Mouse (Mus musculus): ENCODE measurements around the gene Foxc1. TPM values are rescaled to one million over a fixed set of nuclear protein-coding genes. Genes with fewer than 3 reads are reported as not detected.

Foxc1 gene
- total and polyA plus RNA-seq, 3 experiments = 0.01 TPM; not detected in 2

- no peaks in the 10 kb centered on the region for H3K79me2 ChIP-seq (ENCODE audit: control insufficient read depth, insufficient read depth, low read length, poor library complexity)
- no peaks in the 10 kb centered on the region for H3K4me1 ChIP-seq (ENCODE audit: control insufficient read depth in 1 of 2, insufficient read depth in 2 of 2, low read length in 2 of 2)
- no peak overlapping the region for H3K4me3 ChIP-seq (ENCODE audit: control insufficient read depth in 1 of 2, insufficient read depth in 1 of 2, low read depth in 2 of 2, low read length in 2 of 2)
- H3K27me3 ChIP-seq (ENCODE audit: control insufficient read depth in 1 of 2, insufficient read depth in 2 of 2, low read length in 2 of 2) = no peaks in the 10 kb centered on the region
- H3K27ac ChIP-seq (ENCODE audit: control insufficient read depth, low read depth, low read length) = no peak overlapping the region
- H3K9me3 ChIP-seq (replicated peaks; ENCODE audit: insufficient read depth, low read length) = no peaks in the 10 kb centered on the region
- H3K36me3 ChIP-seq (ENCODE audit: control insufficient read depth in 1 of 2, insufficient read depth in 2 of 2, low read length in 2 of 2) = no peaks in the 10 kb centered on the region
- H3K9ac ChIP-seq (ENCODE audit: control insufficient read depth, low read depth, low read length, poor library complexity, severe bottlenecking) = no peak overlapping the region
- TF ChIP-seq ZKSCAN1 (IDR thresholded peaks at IDR 0.05; ENCODE audit: low read depth, low read length) (no peak), ZMIZ1 (IDR thresholded peaks at IDR 0.05; ENCODE audit: low read depth, low read length) (no peak), ETS1 (IDR thresholded peaks at IDR 0.05; ENCODE audit: low read depth, low read length) (no peak), MYB (IDR thresholded peaks at IDR 0.05; ENCODE audit: low read depth, low read length) (no peak), CHD2 (IDR thresholded peaks at IDR 0.05; ENCODE audit: low read length) (no peak), GATA1 (IDR thresholded peaks at IDR 0.05; ENCODE audit: low read depth, low read length) (no peak), MXI1 (IDR thresholded peaks at IDR 0.05; ENCODE audit: low read depth, low read length) (no peak)
- no peak for DNase-seq (ENCODE audit: low read depth, low spot score)
These were observed 5.1 kb downstream of the Foxc1 start for GRCm38 (mm10) chr13:31811542-31812021.

- H3K9me3 ChIP-seq (replicated peaks; ENCODE audit: insufficient read depth, low read length) = no peaks in the 10 kb centered on the region
- no peak overlapping the region for H3K27ac ChIP-seq (ENCODE audit: control insufficient read depth, low read depth, low read length)
- DNase-seq (ENCODE audit: low read depth, low spot score) = no peak
- H3K4me3 ChIP-seq (ENCODE audit: control insufficient read depth in 1 of 2, insufficient read depth in 1 of 2, low read depth in 2 of 2, low read length in 2 of 2) = no peak overlapping the region
- no peaks in the 10 kb centered on the region for H3K36me3 ChIP-seq (ENCODE audit: control insufficient read depth in 1 of 2, insufficient read depth in 2 of 2, low read length in 2 of 2)
- no peak overlapping the region for H3K9ac ChIP-seq (ENCODE audit: control insufficient read depth, low read depth, low read length, poor library complexity, severe bottlenecking)
- no peaks in the 10 kb centered on the region for H3K79me2 ChIP-seq (ENCODE audit: control insufficient read depth, insufficient read depth, low read length, poor library complexity)
- no peaks in the 10 kb centered on the region for H3K4me1 ChIP-seq (ENCODE audit: control insufficient read depth in 1 of 2, insufficient read depth in 2 of 2, low read length in 2 of 2)
- H3K27me3 ChIP-seq (ENCODE audit: control insufficient read depth in 1 of 2, insufficient read depth in 2 of 2, low read length in 2 of 2) = no peaks in the 10 kb centered on the region
- no peak for TF ChIP-seq MYB (IDR thresholded peaks at IDR 0.05; ENCODE audit: low read depth, low read length)
- TF ChIP-seq ZMIZ1 (IDR thresholded peaks at IDR 0.05; ENCODE audit: low read depth, low read length) = no peak
- TF ChIP-seq RCOR1 (IDR thresholded peaks at IDR 0.05; ENCODE audit: low read depth, low read length) = no peak
- TF ChIP-seq MEF2A (IDR thresholded peaks at IDR 0.05; ENCODE audit: extremely low read depth, insufficient replicate concordance, low read depth, low read length, poor library complexity, severe bottlenecking) = no peak
- no peak for TF ChIP-seq POLR2A (IDR thresholded peaks at IDR 0.05; ENCODE audit: control insufficient read depth in 1 of 2, insufficient read depth in 1 of 2, low read depth in 1 of 2, low read length in 2 of 2, poor library complexity in 1 of 2)
- no peak for TF ChIP-seq MAZ (IDR thresholded peaks at IDR 0.05; ENCODE audit: low read depth, low read length)
- no peak for TF ChIP-seq ELF1 (IDR thresholded peaks at IDR 0.05; ENCODE audit: low read depth, low read length)
- TF ChIP-seq SIN3A (IDR thresholded peaks at IDR 0.05; ENCODE audit: low read length) = no peak
- no peak for TF ChIP-seq E2F4 (IDR thresholded peaks at IDR 0.05; ENCODE audit: borderline replicate concordance, low read depth, low read length)
- TF ChIP-seq EP300 (IDR thresholded peaks at IDR 0.05; ENCODE audit: low read depth in 1 of 2, low read length in 2 of 2) = no peak
- TF ChIP-seq HCFC1 (IDR thresholded peaks at IDR 0.05; ENCODE audit: low read depth, low read length) = no peak
- no peak for TF ChIP-seq ZC3H11A (IDR thresholded peaks at IDR 0.05; ENCODE audit: low read depth, low read length)
These were observed 6.3 kb downstream of the Foxc1 start for GRCm38 (mm10) chr13:31812701-31813100.
